Mouse (Mus musculus) lung, adult 2 months (tissue): ENCODE results near the gene Cebpb. TPM values are rescaled to one million over a fixed set of nuclear protein-coding genes. Genes with fewer than 3 reads are reported as not detected.

Experiments
- DNase-seq: peaks from one replicate; pipeline ENCODE4 v3.0.0; 2022
- H3K4me1 ChIP-seq: fragments of 200-500 bp; 2 replicates; pipeline ENCODE4 v1.6.1; 2011; ENCODE audit warnings: low read length; ENCODE audit not compliant: control insufficient read depth, insufficient read depth
- H3K4me3 ChIP-seq: fragments of 200-500 bp; replicated peaks from 2 replicates; pipeline ENCODE3; 2011; ENCODE audit warnings: low read depth, mild to moderate bottlenecking, control low read depth, low read length; ENCODE audit errors: extremely low read depth
- CTCF ChIP-seq: fragments of 200-500 bp; IDR thresholded peaks from 2 replicates; pipeline ENCODE4 v1.5.1; 2011; ENCODE audit warnings: mild to moderate bottlenecking, low read length, control low read depth; ENCODE audit not compliant: insufficient read depth
- POLR2A ChIP-seq: fragments of 200-500 bp; IDR thresholded peaks from 2 replicates; pipeline ENCODE4 v1.6.1; 2011; ENCODE audit warnings: low read depth, mild to moderate bottlenecking, control low read depth, low read length, borderline replicate concordance; ENCODE audit errors: extremely low read depth
- WGBS: fragments of 180-500 bp; shearing (Covaris S2); methylation state at CpG from one replicate; pipeline ENCODE4 v1.1.7; 2018; 5-methylcytosine and 5-hydroxymethylcytosine counted together
- polyA plus RNA-seq: library from polyadenylated mRNA; depleted of rRNA; stranded (reverse); fragments of >200 nt; gene quantifications from 2 replicates; pipeline ENCODE4 v1.2.3, GENCODE M21; 2012

Gene Cebpb
- polyA plus RNA-seq, 1 experiment, result 295 TPM

GRCm38 (mm10) chr2:167662713-167663112, 26.0 kb upstream of the Cebpb start:
- TF ChIP-seq CTCF, result no peak
- 62% methylated on average over 6 of the region's 6 CpGs for WGBS
- no peak for DNase-seq
- peaks cover 21% of the 10 kb centered on the region for H3K4me1 ChIP-seq
- H3K4me3 ChIP-seq, result no peak overlapping the region

GRCm38 (mm10) chr2:167665972-167666713, 22.6 kb upstream of the Cebpb start:
- H3K4me1 ChIP-seq, result no peaks in the 10 kb centered on the region; the same call in 1 of the 2 replicates
- TF ChIP-seq CTCF (no peak), POLR2A (no peak)
- WGBS, result 84% methylated on average over 18 of the region's 18 CpGs
- H3K4me3 ChIP-seq, result no peak overlapping the region
- no peak for DNase-seq

- TF ChIP-seq CTCF (no peak), POLR2A (no peak)
- WGBS, result 88% methylated on average over 5 of the region's 5 CpGs
Observed at GRCm38 (mm10) chr2:167668426-167668825, 20.3 kb upstream of the Cebpb start.

GRCm38 (mm10) chr2:167669398-167669797, 19.3 kb upstream of the Cebpb start:
- 69% methylated on average over 4 of the region's 4 CpGs for WGBS

More at GRCm38 (mm10) chr2:167668426-167668825, 20.3 kb upstream of the Cebpb start:
- DNase-seq, result no peak
- no peak overlapping the region for H3K4me3 ChIP-seq
- no peaks in the 10 kb centered on the region; the same call in 1 of the 2 replicates for H3K4me1 ChIP-seq

GRCm38 (mm10) chr2:167671101-167671633, 17.5 kb upstream of the Cebpb start:
- Histone ChIP-seq H3K4me1 (no peaks in the 10 kb centered on the region; the same call in 1 of the 2 replicates), H3K4me3 (no peak overlapping the region)
- 49% methylated on average over 5 of the region's 5 CpGs for WGBS
- TF ChIP-seq POLR2A, result no peak
- no peak for DNase-seq

More at GRCm38 (mm10) chr2:167669398-167669797, 19.3 kb upstream of the Cebpb start:
- DNase-seq, result no peak
- TF ChIP-seq CTCF, result no peak
- no peak for TF ChIP-seq POLR2A
- Histone ChIP-seq H3K4me1 (no peaks in the 10 kb centered on the region; the same call in 1 of the 2 replicates), H3K4me3 (no peak overlapping the region)

GRCm38 (mm10) chr2:167672212-167672685, 16.5 kb upstream of the Cebpb start:
- no peak for DNase-seq
- 34% methylated on average over 13 of the region's 13 CpGs for WGBS
- Histone ChIP-seq H3K4me1 (no peaks in the 10 kb centered on the region; the same call in 1 of the 2 replicates), H3K4me3 (no peak overlapping the region)
- TF ChIP-seq POLR2A (no peak), CTCF (no peak)

- TF ChIP-seq POLR2A (no peak), CTCF (peak; percentile 78)
- Histone ChIP-seq H3K4me1 (peaks cover 2% of the 10 kb centered on the region), H3K4me3 (no peak overlapping the region)
- peak; percentile 48 for DNase-seq
- 41% methylated on average over 14 of the region's 14 CpGs for WGBS
Observed at GRCm38 (mm10) chr2:167675120-167675909, 13.4 kb upstream of the Cebpb start.

- DNase-seq, result no peak
- H3K4me1 ChIP-seq, result peaks cover 2% of the 10 kb centered on the region; the same call in 1 of the 2 replicates
- H3K4me3 ChIP-seq, result no peak overlapping the region
- TF ChIP-seq CTCF, result peak; percentile 43
- TF ChIP-seq POLR2A, result no peak
- WGBS, result 56% methylated on average over 5 of the region's 5 CpGs
Observed at GRCm38 (mm10) chr2:167678600-167678999, 10.1 kb upstream of the Cebpb start.

- Histone ChIP-seq H3K4me3 (no peak overlapping the region), H3K4me1 (peaks cover 2% of the 10 kb centered on the region; the same call in 1 of the 2 replicates)
- WGBS, result under 1% methylated on average over 13 of the region's 13 CpGs
- peak; percentile 82 for DNase-seq
- TF ChIP-seq CTCF, result peak; percentile 93
- TF ChIP-seq POLR2A, result no peak
Observed at GRCm38 (mm10) chr2:167679902-167680430, 8.7 kb upstream of the Cebpb start.

GRCm38 (mm10) chr2:167680657-167681056, 8.1 kb upstream of the Cebpb start:
- TF ChIP-seq CTCF (peak; percentile 63), POLR2A (no peak)
- DNase-seq, result peak; percentile 58
- 39% methylated on average over 5 of the region's 5 CpGs for WGBS
- no peak overlapping the region for H3K4me3 ChIP-seq
- H3K4me1 ChIP-seq, result peaks cover 2% of the 10 kb centered on the region; the same call in 1 of the 2 replicates
